Mouse (Mus musculus) kidney, postnatal 0 days (tissue): ENCODE results near the gene Eml4. TPM values are rescaled to one million over a fixed set of nuclear protein-coding genes. Genes with fewer than 3 reads are reported as not detected.
A peak's percentile ranks its signal among the peaks of the same experiment; 100 is the strongest.

Experiments
- ATAC-seq: fragments of 200-750 bp; cut with Nextera tagmentation; replicated peaks from 2 replicates; pipeline ENCODE4 v1.8.0; 2017; ENCODE audit warnings: low read depth, moderate number of reproducible peaks, moderate TSS enrichment, moderate library complexity; ENCODE audit not compliant: low FRiP score
- DNase-seq: peaks from one replicate; pipeline ENCODE4 v3.0.0-alpha.2; 2016; ENCODE audit warnings: low spot score
- H3K27ac ChIP-seq: fragments of 300-500 bp; sonication (generic); 2 replicates; pipeline ENCODE4 v1.5.1; 2014; ENCODE audit warnings: mild to moderate bottlenecking
- H3K27me3 ChIP-seq: fragments of 300-500 bp; sonication (generic); 2 replicates; pipeline ENCODE4 v1.6.1; 2014; ENCODE audit warnings: low read length, mixed read lengths; ENCODE audit not compliant: insufficient read depth
- H3K36me3 ChIP-seq: fragments of 300-500 bp; sonication (generic); 2 replicates; pipeline ENCODE4 v1.6.1; 2014; ENCODE audit warnings: low read length, mixed read lengths; ENCODE audit not compliant: insufficient read depth
- H3K4me1 ChIP-seq: fragments of 300-500 bp; sonication (generic); replicated peaks from 2 replicates; pipeline ENCODE4 v1.6.1; 2014; ENCODE audit warnings: antibody characterized with exemption, low read length, mixed read lengths; ENCODE audit not compliant: insufficient read depth
- H3K4me2 ChIP-seq: fragments of 300-500 bp; sonication (generic); 2 replicates; pipeline ENCODE4 v1.6.1; 2014; ENCODE audit warnings: mild to moderate bottlenecking, low read length, moderate library complexity, mixed read lengths
- H3K4me3 ChIP-seq: fragments of 300-500 bp; sonication (generic); replicated peaks from 2 replicates; pipeline ENCODE4 v1.5.1; 2014; ENCODE audit warnings: low read depth, low read length
- H3K9ac ChIP-seq: fragments of 300-500 bp; sonication (generic); 2 replicates; pipeline ENCODE4 v1.6.1; 2014; ENCODE audit warnings: low read depth, low read length
- H3K9me3 ChIP-seq: fragments of 300-500 bp; sonication (generic); replicated peaks from 2 replicates; pipeline ENCODE4 v1.6.1; 2016; ENCODE audit warnings: low read length, inconsistent platforms, mixed read lengths
- CTCF ChIP-seq: IDR thresholded peaks from 2 replicates; pipeline ENCODE4 v1.5.1; 2016; ENCODE audit warnings: antibody characterized with exemption, low read depth, mild to moderate bottlenecking, moderate library complexity
- WGBS: fragments of 180-500 bp; shearing (Covaris S2); extraction: QIAGEN DNeasy Blood & Tissue Kit; methylation state at CpG from one replicate; pipeline ENCODE4 v1.1.7; 2014; 5-methylcytosine and 5-hydroxymethylcytosine counted together
- polyA plus RNA-seq: library from polyadenylated mRNA; unstranded; fragments of >200 nt; fragmentation: Nextera tagmentation; extraction: Ambion mirVana; gene quantifications from 2 replicates; pipeline ENCODE4 v1.2.1, GENCODE M21; 2015

Gene Eml4
- polyA plus RNA-seq, 1 experiment from 2014 or later = 19.0 TPM

- no peak for DNase-seq
- Histone ChIP-seq H3K27me3 (no peaks in the 10 kb centered on the region), H3K36me3 (no peaks in the 10 kb centered on the region), H3K9ac (0 out of 2 replicates have a peak overlapping the region, but pooled peaks have one; percentile 1), H3K4me2 (peak overlapping the region; percentile 80), H3K27ac (no peak overlapping the region), H3K4me1 (no peaks in the 10 kb centered on the region), H3K9me3 (no peaks in the 10 kb centered on the region), H3K4me3 (peak overlapping the region; percentile 91; the same call in 1 of the 2 replicates)
- TF ChIP-seq CTCF = no peak
- ATAC-seq = no peak
- 34% methylated on average over 5 of the region's 5 CpGs for WGBS
Measured at GRCm38 (mm10) chr17:83353011-83353410, 2.3 kb downstream of the Eml4 start.

- Histone ChIP-seq H3K27ac (no peak overlapping the region), H3K9me3 (no peaks in the 10 kb centered on the region), H3K4me2 (peak overlapping the region; percentile 80; the same call in 1 of the 2 replicates), H3K27me3 (no peaks in the 10 kb centered on the region), H3K4me3 (0 out of 2 replicates have a peak overlapping the region, but pooled peaks have one; percentile 91), H3K36me3 (no peaks in the 10 kb centered on the region), H3K9ac (no peak overlapping the region), H3K4me1 (no peaks in the 10 kb centered on the region)
- no peak for TF ChIP-seq CTCF
- ATAC-seq (no peak), DNase-seq (no peak)
- 46% methylated on average over 4 of the region's 4 CpGs for WGBS
Measured at GRCm38 (mm10) chr17:83353460-83353859, 2.7 kb downstream of the Eml4 start.

- DNase-seq (no peak), ATAC-seq (no peak)
- Histone ChIP-seq H3K9ac (no peak overlapping the region), H3K27me3 (no peaks in the 10 kb centered on the region), H3K4me2 (no peak overlapping the region), H3K4me3 (no peak overlapping the region), H3K9me3 (no peaks in the 10 kb centered on the region), H3K27ac (no peak overlapping the region), H3K4me1 (no peaks in the 10 kb centered on the region), H3K36me3 (no peaks in the 10 kb centered on the region)
- no peak for TF ChIP-seq CTCF
- whole genome bisulfite sequencing = 73% methylated on average over 2 of the region's 2 CpGs
Measured at GRCm38 (mm10) chr17:83355481-83355880, 4.8 kb downstream of the Eml4 start.

- 77% methylated on average over 4 of the region's 4 CpGs for WGBS
- Histone ChIP-seq H3K9me3 (no peaks in the 10 kb centered on the region), H3K4me1 (no peaks in the 10 kb centered on the region), H3K27ac (no peak overlapping the region), H3K9ac (no peak overlapping the region), H3K4me2 (no peak overlapping the region), H3K27me3 (no peaks in the 10 kb centered on the region), H3K36me3 (no peaks in the 10 kb centered on the region), H3K4me3 (no peak overlapping the region)
- ATAC-seq (no peak), DNase-seq (no peak)
- TF ChIP-seq CTCF = no peak
Measured at GRCm38 (mm10) chr17:83359934-83360333, 9.2 kb downstream of the Eml4 start.

- Histone ChIP-seq H3K9ac (no peak overlapping the region), H3K9me3 (no peaks in the 10 kb centered on the region), H3K27ac (no peak overlapping the region), H3K27me3 (no peaks in the 10 kb centered on the region), H3K4me2 (no peak overlapping the region), H3K4me1 (0 out of 2 replicates have a peak, but pooled peaks cover 2% of the 10 kb centered on the region), H3K36me3 (no peaks in the 10 kb centered on the region), H3K4me3 (no peak overlapping the region)
- WGBS = 57% methylated on average over 13 of the region's 13 CpGs
- ATAC-seq = no peak
- no peak for DNase-seq
- TF ChIP-seq CTCF = no peak
Measured at GRCm38 (mm10) chr17:83360796-83361566, 10.2 kb downstream of the Eml4 start.

- Histone ChIP-seq H3K27me3 (no peaks in the 10 kb centered on the region), H3K4me1 (0 out of 2 replicates have a peak, but pooled peaks cover 6% of the 10 kb centered on the region), H3K4me2 (no peak overlapping the region), H3K36me3 (no peaks in the 10 kb centered on the region), H3K9me3 (no peaks in the 10 kb centered on the region), H3K9ac (no peak overlapping the region), H3K27ac (no peak overlapping the region), H3K4me3 (no peak overlapping the region)
- ATAC-seq = no peak
- no peak for DNase-seq
- 45% methylated on average over 3 of the region's 3 CpGs for WGBS
- no peak for TF ChIP-seq CTCF
Measured at GRCm38 (mm10) chr17:83363081-83363480, 12.3 kb downstream of the Eml4 start.
